Mouse (Mus musculus): ENCODE data around the gene Tmem69. TPM values are rescaled to one million over a fixed set of nuclear protein-coding genes. Genes with fewer than 3 reads are reported as not detected.

Tmem69 gene
- polyA plus RNA-seq (2015; fragmentation: Nextera tagmentation; extraction: Ambion mirVana) = 17.6 and 21.2 TPM in 2 replicates

- 4% methylated on average over 23 of the region's 23 CpGs for WGBS
- Histone ChIP-seq H3K36me3 (replicated peaks) (no peaks in the 10 kb centered on the region), H3K4me3 (peak within 1 kb of the TSS; percentile 87), H3K27me3 (replicated peaks) (no peaks in the 10 kb centered on the region), H3K9me3 (no peaks in the 10 kb centered on the region), H3K27ac (peak within 1 kb of the TSS; percentile 95), H3K9ac (peak within 1 kb of the TSS; percentile 68), H3K4me2 (peak within 1 kb of the TSS; percentile 88), H3K4me1 (peaks cover 32% of the 10 kb centered on the region)
- no peak for ATAC-seq (replicated peaks)
Measured at GRCm38 (mm10) chr4:116555413-116556300, at the start of gene Tmem69. Gene Tmem69 (minus strand): TSS chr4:116555936.

GRCm38 (mm10) chr4:116596978-116597881, 41.5 kb upstream of the Tmem69 start:
- Histone ChIP-seq H3K27ac (peak overlapping the region; percentile 83), H3K4me3 (peak overlapping the region; percentile 74), H3K4me2 (peak overlapping the region; percentile 76), H3K27me3 (replicated peaks) (no peaks in the 10 kb centered on the region), H3K36me3 (replicated peaks) (peaks cover 18% of the 10 kb centered on the region), H3K4me1 (peaks cover 14% of the 10 kb centered on the region), H3K9ac (peak overlapping the region; percentile 72), H3K9me3 (no peaks in the 10 kb centered on the region)
- ATAC-seq (replicated peaks) = peak; percentile 96
- WGBS = under 1% methylated on average over 50 of the region's 50 CpGs

DNA sequence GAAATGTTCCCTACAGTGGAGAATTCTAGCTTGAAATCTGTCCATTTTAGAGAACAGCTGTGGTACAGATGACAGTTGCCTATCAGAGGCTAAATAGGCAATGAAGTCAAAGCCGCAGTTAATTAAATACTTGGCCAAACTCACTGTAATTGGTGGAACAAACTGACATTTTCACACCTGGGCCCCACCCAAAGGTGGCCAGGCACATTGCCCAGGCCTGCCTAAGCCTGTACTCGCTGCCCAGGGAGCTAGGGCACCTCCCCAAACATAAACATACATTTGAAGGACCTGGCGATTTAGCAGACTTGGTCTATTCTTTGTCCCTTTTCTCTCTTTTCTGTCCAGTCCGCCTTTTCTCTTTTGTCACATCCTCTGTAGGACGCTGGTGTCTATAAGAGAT, 40.6 kb upstream of the Tmem69 start, which contains the start of gene Ccdc17:
Ccdc17 (plus strand) TSS at position 276 of the 400 bp plus-strand sequence.
- H3K27ac ChIP-seq = peak within 1 kb of the TSS; percentile 83
- H3K9ac ChIP-seq = peak within 1 kb of the TSS; percentile 72
- peaks cover 18% of the 10 kb centered on the region for H3K36me3 ChIP-seq (replicated peaks)
- peak within 1 kb of the TSS; percentile 74 for H3K4me3 ChIP-seq
- 23% methylated on average over 5 of the region's 5 CpGs for WGBS
- H3K9me3 ChIP-seq = no peaks in the 10 kb centered on the region
- no peaks in the 10 kb centered on the region for H3K27me3 ChIP-seq (replicated peaks)
- no peak for ATAC-seq (replicated peaks)
- H3K4me1 ChIP-seq = peaks cover 14% of the 10 kb centered on the region
- peak within 1 kb of the TSS; percentile 76 for H3K4me2 ChIP-seq

DNA sequence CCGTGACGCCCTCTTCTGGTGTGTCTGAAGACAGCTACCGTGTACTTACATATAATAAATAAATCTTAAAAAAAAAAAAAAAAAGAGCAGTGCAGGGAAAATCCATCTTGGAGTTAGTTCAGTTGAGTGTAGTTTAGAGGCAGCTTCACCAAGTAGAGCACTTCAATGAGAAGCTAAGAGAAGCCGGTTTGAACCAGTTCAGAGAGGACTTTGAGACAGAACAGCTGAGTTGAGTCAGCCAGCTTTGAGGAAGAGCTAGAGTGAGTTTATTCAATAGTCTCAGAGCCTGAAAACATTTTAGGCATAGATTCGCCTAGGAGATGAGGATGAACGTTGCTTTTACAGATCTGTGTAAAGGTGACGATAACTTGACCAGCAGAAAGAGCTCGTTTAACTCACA, 40.1 kb upstream of the Tmem69 start:
- H3K27me3 ChIP-seq (replicated peaks) = no peaks in the 10 kb centered on the region
- no peak overlapping the region for H3K4me3 ChIP-seq
- H3K27ac ChIP-seq = no peak overlapping the region
- no peak overlapping the region for H3K4me2 ChIP-seq
- peaks cover 14% of the 10 kb centered on the region for H3K4me1 ChIP-seq
- no peak for ATAC-seq (replicated peaks)
- H3K9me3 ChIP-seq = no peaks in the 10 kb centered on the region
- 86% methylated on average over 8 of the region's 8 CpGs for WGBS
- peaks cover 19% of the 10 kb centered on the region for H3K36me3 ChIP-seq (replicated peaks)
- H3K9ac ChIP-seq = no peak overlapping the region

DNA sequence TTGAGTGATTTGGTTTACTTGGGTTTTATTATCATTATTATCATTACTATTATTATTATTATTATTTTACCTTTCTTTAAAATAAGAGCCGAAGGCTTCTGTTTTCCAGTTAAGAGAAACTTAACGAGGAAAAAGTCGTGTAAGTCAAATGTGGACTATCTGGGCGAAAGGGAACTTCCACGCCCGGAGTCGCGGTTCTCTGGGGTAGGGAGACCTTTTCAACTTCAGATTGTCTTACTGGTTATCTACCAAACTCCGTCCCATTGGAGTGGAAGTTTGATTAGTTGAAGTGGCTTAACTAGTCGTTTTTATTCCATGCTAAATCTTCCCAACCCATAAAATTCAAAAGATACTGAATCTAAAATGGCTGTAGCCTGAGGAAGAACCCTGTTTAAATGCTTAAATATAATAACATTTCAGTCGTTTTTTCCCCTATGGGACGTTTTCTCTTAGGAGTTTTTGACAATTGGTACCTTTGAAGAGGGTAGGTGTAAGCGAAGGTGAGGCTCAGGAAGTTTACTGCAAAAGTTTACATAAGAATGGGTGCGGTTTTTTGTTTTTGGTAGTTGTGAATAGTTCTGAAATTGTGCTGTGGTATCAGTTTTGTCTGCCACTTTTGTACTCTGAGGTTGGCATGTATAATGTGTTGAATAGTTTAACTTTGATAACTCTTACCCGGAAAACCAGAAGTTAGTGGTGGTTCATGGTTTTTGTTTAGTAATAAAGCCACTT, 2.6 kb upstream of the Tmem69 start:
- peak overlapping the region; percentile 87 for H3K4me3 ChIP-seq
- H3K27me3 ChIP-seq (replicated peaks) = no peaks in the 10 kb centered on the region
- 5% methylated on average over 15 of the region's 15 CpGs for WGBS
- peaks cover 32% of the 10 kb centered on the region for H3K4me1 ChIP-seq
- no peaks in the 10 kb centered on the region for H3K36me3 ChIP-seq (replicated peaks)
- H3K9ac ChIP-seq = peak overlapping the region; percentile 68
- no peaks in the 10 kb centered on the region for H3K9me3 ChIP-seq
- H3K27ac ChIP-seq = peak overlapping the region; percentile 95; the same call in 1 of the 2 replicates
- ATAC-seq (replicated peaks) = no peak
- peak overlapping the region; percentile 88 for H3K4me2 ChIP-seq

DNA sequence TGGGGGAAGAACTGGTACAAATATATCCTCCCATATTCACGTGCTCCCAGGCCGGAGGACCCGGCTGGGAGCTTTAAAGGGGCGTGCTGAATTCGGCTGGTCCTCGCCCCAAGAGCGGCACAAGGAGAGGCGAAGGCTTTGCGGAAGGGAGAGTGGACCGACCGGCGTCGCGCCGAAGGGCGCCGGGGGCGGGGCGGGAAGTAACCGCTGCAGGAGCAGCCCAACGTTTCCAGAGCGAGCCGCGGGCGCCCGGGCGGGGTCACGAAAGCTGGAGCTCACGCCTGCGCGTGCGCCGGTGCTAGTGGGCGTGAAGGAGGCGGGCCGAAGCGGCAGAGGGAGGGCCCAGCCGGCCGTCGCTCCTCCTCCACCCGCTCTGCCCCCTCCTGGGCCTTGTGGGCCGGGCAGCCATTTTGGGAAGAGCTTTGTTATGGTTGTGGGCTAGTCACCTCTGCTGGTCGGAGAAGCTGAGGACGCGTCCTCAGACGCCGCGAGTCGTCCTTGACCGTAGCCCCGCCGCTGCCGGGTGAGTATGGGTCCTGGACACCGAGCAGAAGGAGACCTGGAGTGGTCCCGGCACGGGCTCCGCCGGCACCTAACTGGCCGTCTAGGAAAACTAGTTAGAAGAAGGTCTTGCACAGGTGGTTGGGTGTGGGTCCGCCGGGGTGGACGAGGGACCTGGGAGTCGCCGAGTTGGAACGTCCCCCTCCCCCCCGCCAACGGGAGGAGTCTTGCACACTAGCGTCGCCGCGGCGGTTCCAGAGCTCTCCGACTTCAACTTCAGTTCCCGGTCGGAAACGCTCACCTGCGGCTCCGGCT, 1.8 kb upstream of the Tmem69 start, which contains the start of gene Gpbp1l1:
Gpbp1l1 (plus strand) TSS at position 353 of the 816 bp plus-strand sequence.
- Histone ChIP-seq H3K27ac (peak within 1 kb of the TSS; percentile 95), H3K27me3 (replicated peaks) (no peaks in the 10 kb centered on the region), H3K9me3 (no peaks in the 10 kb centered on the region), H3K9ac (peak within 1 kb of the TSS; percentile 68), H3K4me3 (peak within 1 kb of the TSS; percentile 87), H3K36me3 (replicated peaks) (no peaks in the 10 kb centered on the region), H3K4me1 (peaks cover 32% of the 10 kb centered on the region), H3K4me2 (peak within 1 kb of the TSS; percentile 88)
- ATAC-seq (replicated peaks) = peak; percentile 97
- WGBS = under 1% methylated on average over 78 of the region's 78 CpGs

GRCm38 (mm10) chr4:116556561-116557305, 997 bp upstream of the Tmem69 start:
- under 1% methylated on average over 28 of the region's 28 CpGs for WGBS
- ATAC-seq (replicated peaks) = peak; percentile 98

GRCm38 (mm10) chr4:116553035-116553434, 2.7 kb downstream of the Tmem69 start:
- Histone ChIP-seq H3K4me3 (no peak overlapping the region), H3K9me3 (no peaks in the 10 kb centered on the region), H3K36me3 (replicated peaks) (no peaks in the 10 kb centered on the region), H3K9ac (no peak overlapping the region), H3K4me1 (peaks cover 14% of the 10 kb centered on the region), H3K27me3 (replicated peaks) (no peaks in the 10 kb centered on the region), H3K27ac (no peak overlapping the region), H3K4me2 (no peak overlapping the region)
- no peak for ATAC-seq (replicated peaks)
- 77% methylated on average over 3 of the region's 3 CpGs for WGBS

More at GRCm38 (mm10) chr4:116556561-116557305, 997 bp upstream of the Tmem69 start:
- peak overlapping the region; percentile 88 for H3K4me2 ChIP-seq
- peaks cover 32% of the 10 kb centered on the region for H3K4me1 ChIP-seq
- peak overlapping the region; percentile 95 for H3K27ac ChIP-seq
- H3K9ac ChIP-seq = peak overlapping the region; percentile 68
- peak overlapping the region; percentile 87 for H3K4me3 ChIP-seq
- H3K9me3 ChIP-seq = no peaks in the 10 kb centered on the region
- H3K36me3 ChIP-seq (replicated peaks) = no peaks in the 10 kb centered on the region
- no peaks in the 10 kb centered on the region for H3K27me3 ChIP-seq (replicated peaks)

DNA sequence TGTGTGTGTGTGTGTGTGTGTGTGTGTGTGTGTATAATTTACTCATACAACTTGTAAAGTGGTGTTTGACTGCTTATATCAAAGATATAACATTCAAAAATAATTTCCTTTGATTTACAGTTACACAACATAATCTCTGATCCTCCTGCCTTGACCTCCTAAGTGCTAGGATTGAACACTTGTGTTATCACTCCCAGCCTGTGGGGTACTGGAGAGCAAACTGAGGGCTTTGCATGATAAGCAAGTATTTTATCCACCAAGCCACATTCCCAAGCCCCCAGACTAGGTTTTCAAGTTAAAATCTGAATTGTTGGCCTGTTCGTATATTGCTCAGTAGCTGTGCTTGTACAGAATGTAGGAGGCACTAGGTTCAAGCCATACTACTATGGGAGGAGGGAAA, 5.3 kb downstream of the Tmem69 start:
- H3K36me3 ChIP-seq (replicated peaks) = no peaks in the 10 kb centered on the region
- no peaks in the 10 kb centered on the region for H3K9me3 ChIP-seq
- no peak overlapping the region for H3K9ac ChIP-seq
- no peak overlapping the region for H3K4me3 ChIP-seq
- peaks cover 6% of the 10 kb centered on the region; the same call in 1 of the 2 replicates for H3K4me1 ChIP-seq
- H3K4me2 ChIP-seq = no peak overlapping the region
- no peaks in the 10 kb centered on the region for H3K27me3 ChIP-seq (replicated peaks)
- no peak for ATAC-seq (replicated peaks)
- 89% methylated on average over 1 of the region's 1 CpGs for WGBS
- no peak overlapping the region for H3K27ac ChIP-seq

DNA sequence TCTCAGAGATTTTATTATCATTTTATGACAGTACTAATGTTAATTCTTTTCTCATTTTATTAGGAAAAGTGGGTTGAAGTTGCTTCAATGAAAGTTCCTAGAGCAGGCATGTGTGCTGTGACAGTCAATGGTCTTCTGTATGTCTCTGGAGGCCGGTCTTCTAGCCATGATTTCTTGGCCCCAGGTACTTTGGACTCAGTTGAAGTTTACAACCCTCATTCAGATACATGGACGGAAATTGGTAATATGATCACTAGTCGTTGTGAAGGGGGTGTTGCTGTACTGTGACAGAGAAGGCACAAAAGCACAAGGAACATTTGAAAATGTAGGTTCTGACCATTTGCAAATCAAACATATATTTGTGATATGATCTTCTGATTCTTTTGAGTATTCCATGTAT, 18.0 kb downstream of the Tmem69 start:
- Histone ChIP-seq H3K9me3 (no peaks in the 10 kb centered on the region), H3K9ac (no peak overlapping the region), H3K4me2 (no peak overlapping the region), H3K36me3 (replicated peaks) (0 out of 2 replicates have a peak, but pooled peaks cover 3% of the 10 kb centered on the region), H3K4me1 (no peaks in the 10 kb centered on the region), H3K27me3 (replicated peaks) (no peaks in the 10 kb centered on the region), H3K4me3 (no peak overlapping the region), H3K27ac (no peak overlapping the region)
- WGBS = 90% methylated on average over 3 of the region's 3 CpGs
- ATAC-seq (replicated peaks) = no peak

Data from midbrain, embryonic 15.5 days (tissue).